Mouse (Mus musculus): ENCODE data around the gene Agbl1. TPM values are rescaled to one million over a fixed set of nuclear protein-coding genes. Genes with fewer than 3 reads are reported as not detected.

Gene Agbl1
- polyA plus RNA-seq, 1 experiment from 2014 or later: not detected

DNA sequence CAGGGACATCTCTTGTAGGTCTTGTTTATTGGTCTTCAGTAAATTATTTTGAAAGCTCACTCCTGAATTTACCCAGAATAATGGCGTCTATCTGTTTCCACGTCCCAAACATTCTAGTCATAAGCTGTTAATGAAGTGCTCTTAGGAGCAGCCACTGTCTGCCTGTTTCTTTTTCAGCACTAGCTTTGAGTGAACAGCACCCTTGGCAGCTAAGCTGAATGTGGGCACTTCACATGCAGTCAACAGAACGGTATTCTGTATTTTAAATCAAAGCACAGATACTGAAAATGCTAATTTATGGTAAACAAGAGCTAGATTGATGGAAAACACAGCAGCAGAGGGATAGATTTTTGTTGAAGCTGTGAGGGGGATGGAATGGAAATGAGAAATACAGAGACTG is 294.6 kb downstream of the Agbl1 start:
- no peak overlapping the region for H3K4me3 ChIP-seq
- H3K4me1 ChIP-seq: no peaks in the 10 kb centered on the region
- no peaks in the 10 kb centered on the region for H3K36me3 ChIP-seq
- H3K27me3 ChIP-seq (ENCODE audit: low read depth, poor library complexity, severe bottlenecking): no peaks in the 10 kb centered on the region
- no peaks in the 10 kb centered on the region for H3K9me3 ChIP-seq (replicated peaks)
- no peak for DNase-seq (ENCODE audit: low spot score)
- WGBS: 58% methylated on average over 3 of the region's 3 CpGs
- no peak overlapping the region for H3K27ac ChIP-seq (replicated peaks)

DNA sequence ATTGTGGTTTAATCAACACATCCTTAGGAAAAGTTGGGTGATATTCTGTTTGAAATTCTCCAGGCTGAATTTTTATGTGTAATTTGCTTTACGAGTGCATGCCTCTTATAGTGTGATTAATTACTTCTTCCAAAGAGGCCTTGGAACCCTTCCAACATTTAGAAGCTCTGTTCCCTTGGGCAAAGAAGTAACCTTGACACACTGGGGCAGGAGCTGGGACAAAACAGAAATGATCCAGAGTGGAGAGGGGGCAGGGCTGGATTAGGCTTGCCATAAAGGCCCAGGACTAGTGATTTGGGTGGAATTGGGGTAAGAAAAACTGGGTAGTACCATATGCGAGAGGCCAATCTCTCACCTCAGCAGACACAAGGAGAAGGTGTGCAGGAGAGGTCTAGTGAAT is 316.8 kb downstream of the Agbl1 start:
- no peaks in the 10 kb centered on the region for H3K36me3 ChIP-seq
- DNase-seq (ENCODE audit: low spot score): no peak
- H3K27ac ChIP-seq (replicated peaks): no peak overlapping the region
- no peak overlapping the region for H3K4me3 ChIP-seq
- H3K27me3 ChIP-seq (ENCODE audit: low read depth, poor library complexity, severe bottlenecking): no peaks in the 10 kb centered on the region
- WGBS: 99% methylated on average over 2 of the region's 2 CpGs
- H3K9me3 ChIP-seq (replicated peaks): no peaks in the 10 kb centered on the region
- H3K4me1 ChIP-seq: no peaks in the 10 kb centered on the region

DNA sequence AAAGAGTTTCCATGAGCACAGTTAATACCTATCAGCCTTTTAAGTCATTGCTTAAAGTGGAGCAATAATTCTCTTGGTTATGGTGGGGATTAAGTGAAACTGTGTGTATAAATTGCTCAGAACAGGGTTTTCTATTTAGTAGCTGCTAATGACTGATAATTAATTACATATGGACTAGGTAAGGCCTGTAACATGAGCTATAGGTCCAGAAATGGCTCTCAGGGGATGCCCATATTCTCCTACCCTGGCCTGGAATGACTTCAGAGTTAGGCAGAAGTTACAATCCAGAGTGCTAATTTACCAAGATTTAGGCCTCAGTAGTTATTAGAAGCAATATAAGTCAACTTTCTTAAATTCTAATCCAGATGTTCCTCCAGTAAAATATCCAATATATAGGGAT is 317.6 kb downstream of the Agbl1 start:
- no peak overlapping the region for H3K27ac ChIP-seq (replicated peaks)
- no peaks in the 10 kb centered on the region for H3K4me1 ChIP-seq
- no peaks in the 10 kb centered on the region for H3K36me3 ChIP-seq
- no peak overlapping the region for H3K4me3 ChIP-seq
- H3K9me3 ChIP-seq (replicated peaks): no peaks in the 10 kb centered on the region
- DNase-seq (ENCODE audit: low spot score): no peak
- no peaks in the 10 kb centered on the region for H3K27me3 ChIP-seq (ENCODE audit: low read depth, poor library complexity, severe bottlenecking)

DNA sequence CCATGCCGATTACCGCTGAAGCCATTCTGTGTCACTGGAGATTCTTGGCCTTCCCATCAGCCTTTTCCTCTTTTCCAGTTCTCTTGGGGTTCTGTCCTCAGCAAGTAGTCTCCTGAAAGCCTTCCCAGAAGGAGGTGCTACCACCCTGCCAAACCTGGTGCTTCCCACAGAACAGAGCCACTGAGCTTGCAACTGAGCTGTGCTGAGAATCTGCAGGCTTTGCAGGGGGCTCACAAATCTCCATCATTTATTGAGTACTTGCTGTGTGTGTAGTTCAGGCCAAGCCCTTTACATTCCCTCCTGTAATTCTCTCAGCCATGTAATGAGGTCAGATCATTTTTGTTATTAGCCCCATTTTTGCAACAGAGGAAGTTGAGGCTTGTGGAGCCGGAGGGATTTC is 322.2 kb downstream of the Agbl1 start:
- H3K9me3 ChIP-seq (replicated peaks): no peaks in the 10 kb centered on the region
- H3K4me1 ChIP-seq: no peaks in the 10 kb centered on the region
- DNase-seq (ENCODE audit: low spot score): no peak
- WGBS: 93% methylated on average over 3 of the region's 3 CpGs
- no peak overlapping the region for H3K4me3 ChIP-seq
- H3K27ac ChIP-seq (replicated peaks): no peak overlapping the region
- H3K27me3 ChIP-seq (ENCODE audit: low read depth, poor library complexity, severe bottlenecking): no peaks in the 10 kb centered on the region
- H3K36me3 ChIP-seq: no peaks in the 10 kb centered on the region

DNA sequence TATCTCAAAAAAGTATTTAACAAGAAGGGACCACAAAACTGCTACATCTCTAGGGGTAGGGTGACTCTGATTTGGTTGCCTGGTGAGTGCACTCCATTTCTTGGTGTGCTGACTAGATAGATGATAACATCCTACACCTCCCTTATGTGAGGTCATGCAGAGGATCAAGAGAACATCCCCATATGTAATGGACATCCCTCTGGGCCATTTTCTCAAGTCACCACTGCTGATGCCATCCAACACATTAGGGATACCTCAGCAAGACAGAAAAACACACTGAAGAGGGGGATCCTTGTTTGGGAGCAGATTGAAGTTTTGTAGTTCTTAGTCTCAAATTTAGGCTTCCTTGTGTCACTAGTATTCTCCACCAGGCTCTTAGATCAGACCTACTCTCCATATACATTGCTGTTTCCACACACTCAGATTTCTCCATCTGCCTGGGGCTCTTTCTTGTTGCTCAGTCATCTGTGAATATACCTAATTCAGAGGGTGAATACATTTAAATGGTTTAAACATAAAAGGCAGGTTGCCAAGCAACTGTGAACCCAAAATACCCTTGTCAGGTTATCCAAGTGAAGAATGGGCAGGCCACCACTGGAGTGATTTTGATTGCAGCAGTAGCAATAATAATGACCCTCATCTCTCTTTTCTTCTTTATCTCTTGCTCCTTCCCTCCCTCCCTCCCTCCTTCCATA is 331.0 kb downstream of the Agbl1 start:
- Histone ChIP-seq H3K27me3 (ENCODE audit: low read depth, poor library complexity, severe bottlenecking) (no peaks in the 10 kb centered on the region), H3K4me3 (no peak overlapping the region), H3K36me3 (no peaks in the 10 kb centered on the region), H3K4me1 (peaks cover 27% of the 10 kb centered on the region), H3K27ac (replicated peaks) (0 out of 2 replicates have a peak overlapping the region, but pooled peaks have one; percentile 49), H3K9me3 (replicated peaks) (no peaks in the 10 kb centered on the region)
- DNase-seq (ENCODE audit: low spot score): peak; percentile 36

DNA sequence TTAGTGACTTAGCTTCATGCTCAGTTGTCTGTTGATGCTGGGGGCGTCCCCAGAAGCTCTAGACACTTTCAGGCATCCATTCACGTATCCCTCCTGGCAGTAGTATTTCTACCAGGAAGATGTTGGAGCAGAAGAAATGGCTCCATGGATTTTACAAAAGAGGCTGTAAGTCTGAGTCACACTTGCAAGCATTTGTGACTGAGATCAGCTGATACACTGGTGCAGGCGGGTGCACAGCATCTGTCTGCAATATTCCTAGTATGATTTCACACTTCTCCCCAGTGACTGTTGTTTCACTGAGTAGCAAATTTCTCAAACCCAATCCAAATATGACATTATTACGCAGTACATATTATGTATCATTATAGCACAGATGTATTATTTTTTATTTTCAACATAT is 332.8 kb downstream of the Agbl1 start:
- Histone ChIP-seq H3K27me3 (ENCODE audit: low read depth, poor library complexity, severe bottlenecking) (no peaks in the 10 kb centered on the region), H3K4me3 (no peak overlapping the region), H3K9me3 (replicated peaks) (no peaks in the 10 kb centered on the region), H3K4me1 (peaks cover 27% of the 10 kb centered on the region), H3K36me3 (no peaks in the 10 kb centered on the region), H3K27ac (replicated peaks) (no peak overlapping the region)
- DNase-seq (ENCODE audit: low spot score): no peak
- WGBS: 90% methylated on average over 4 of the region's 4 CpGs

DNA sequence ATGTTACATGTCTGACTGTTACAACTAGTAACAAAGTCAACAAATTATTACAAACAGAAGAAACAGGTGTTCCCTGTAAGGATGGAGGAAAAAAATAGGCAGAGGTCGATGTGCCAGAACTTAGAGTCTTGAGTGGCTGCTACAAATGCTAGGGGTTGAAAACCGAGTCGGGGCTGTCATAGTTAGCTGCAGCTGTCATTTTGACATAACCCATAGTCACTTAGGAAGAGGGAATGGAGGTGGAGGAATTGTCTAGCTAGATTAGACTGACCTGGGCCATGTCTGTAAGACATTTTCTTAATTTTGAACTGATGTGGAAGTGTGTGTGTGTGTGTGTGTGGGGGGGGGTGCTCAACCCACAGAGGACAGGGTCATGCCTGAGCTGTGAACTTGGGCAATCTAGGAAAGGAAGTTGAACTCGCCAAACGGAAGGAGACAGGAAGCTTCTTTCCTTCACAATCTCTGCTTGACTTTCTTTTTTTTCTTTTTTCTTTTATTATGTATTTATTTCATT is 364.9 kb downstream of the Agbl1 start:
- Histone ChIP-seq H3K27me3 (ENCODE audit: low read depth, poor library complexity, severe bottlenecking) (no peaks in the 10 kb centered on the region), H3K27ac (replicated peaks) (no peak overlapping the region), H3K4me1 (peaks cover 6% of the 10 kb centered on the region; the same call in 1 of the 2 replicates), H3K4me3 (no peak overlapping the region), H3K36me3 (no peaks in the 10 kb centered on the region), H3K9me3 (replicated peaks) (no peaks in the 10 kb centered on the region)
- 84% methylated on average over 5 of the region's 5 CpGs for WGBS
- no peak for DNase-seq (ENCODE audit: low spot score)

DNA sequence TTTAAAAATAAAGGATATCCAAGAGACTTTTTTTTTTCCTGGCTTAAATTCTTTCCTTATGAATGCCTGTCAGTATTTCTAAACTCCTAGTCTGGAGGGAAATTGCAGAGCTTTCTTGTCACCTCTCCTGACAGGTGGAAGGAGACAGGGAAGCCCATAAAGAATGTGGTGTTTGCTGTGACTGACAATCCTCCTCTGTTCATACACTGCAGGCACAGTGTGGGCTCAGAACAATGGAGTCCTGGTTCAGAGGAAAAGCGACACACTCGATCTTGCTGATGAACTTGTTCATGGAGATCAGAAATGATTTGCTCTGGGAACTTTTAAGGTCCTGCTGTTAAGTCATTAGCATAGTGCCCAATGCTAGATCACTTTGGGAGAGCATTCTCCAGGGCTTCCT is 368.1 kb downstream of the Agbl1 start:
- Histone ChIP-seq H3K4me1 (peaks cover 6% of the 10 kb centered on the region; the same call in 1 of the 2 replicates), H3K4me3 (no peak overlapping the region), H3K9me3 (replicated peaks) (no peaks in the 10 kb centered on the region), H3K36me3 (no peaks in the 10 kb centered on the region), H3K27ac (replicated peaks) (no peak overlapping the region), H3K27me3 (ENCODE audit: low read depth, poor library complexity, severe bottlenecking) (no peaks in the 10 kb centered on the region)
- 63% methylated on average over 2 of the region's 2 CpGs for WGBS
- no peak for DNase-seq (ENCODE audit: low spot score)

DNA sequence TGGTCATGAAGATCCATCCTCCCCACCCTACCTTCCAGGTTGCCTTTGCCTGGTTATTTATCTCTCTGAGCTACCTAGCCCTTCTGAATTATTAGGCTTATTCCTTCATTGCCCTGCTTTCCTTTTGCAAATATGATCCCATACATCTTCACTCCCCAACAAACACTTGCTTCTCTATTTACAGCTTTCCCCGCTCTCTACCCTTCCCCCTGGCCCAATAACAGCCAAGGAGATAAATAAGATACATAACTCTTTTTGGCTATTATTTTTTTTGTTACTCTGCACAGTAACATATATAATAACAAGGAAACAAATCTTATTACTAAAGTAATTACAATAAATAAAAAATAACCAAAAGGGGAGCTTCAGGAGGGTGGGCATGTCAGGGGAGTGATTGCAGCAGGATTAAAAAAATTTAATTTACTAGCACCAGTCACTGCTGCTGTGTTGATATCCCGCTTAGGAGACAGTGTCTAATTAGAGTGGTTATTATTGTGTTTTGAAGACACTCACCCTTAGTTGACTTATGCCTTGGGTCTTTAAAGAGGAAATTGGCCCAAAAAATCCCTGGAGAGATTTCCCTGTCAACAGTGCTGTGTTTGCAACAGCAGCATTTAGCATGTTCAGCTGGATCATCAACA is 370.5 kb downstream of the Agbl1 start:
- DNase-seq (ENCODE audit: low spot score): no peak
- Histone ChIP-seq H3K4me3 (no peak overlapping the region), H3K36me3 (no peaks in the 10 kb centered on the region), H3K9me3 (replicated peaks) (no peaks in the 10 kb centered on the region), H3K27me3 (ENCODE audit: low read depth, poor library complexity, severe bottlenecking) (no peaks in the 10 kb centered on the region), H3K27ac (replicated peaks) (no peak overlapping the region), H3K4me1 (peaks cover 6% of the 10 kb centered on the region; the same call in 1 of the 2 replicates)
- 89% methylated on average over 2 of the region's 2 CpGs for WGBS

DNA sequence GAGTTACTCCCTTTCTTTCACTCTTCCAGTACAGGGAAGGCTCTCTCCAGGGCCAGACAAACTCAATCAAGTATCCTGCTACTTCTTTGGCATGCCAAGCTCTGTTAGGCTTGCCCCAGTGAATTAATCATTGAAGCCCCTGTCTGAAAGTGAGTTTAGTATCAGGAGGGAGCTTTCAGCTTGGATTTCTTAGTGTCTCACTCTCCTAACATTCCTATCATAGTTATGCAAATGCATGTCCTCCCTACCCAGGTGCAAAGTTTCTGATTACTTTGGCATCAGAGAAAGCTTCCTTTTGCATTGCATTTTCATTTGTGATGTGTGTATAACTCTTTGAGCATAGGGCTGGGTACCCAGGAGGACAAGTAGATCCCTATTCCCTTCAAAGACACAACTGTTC is 399.8 kb downstream of the Agbl1 start:
- DNase-seq (ENCODE audit: low spot score): no peak

DNA sequence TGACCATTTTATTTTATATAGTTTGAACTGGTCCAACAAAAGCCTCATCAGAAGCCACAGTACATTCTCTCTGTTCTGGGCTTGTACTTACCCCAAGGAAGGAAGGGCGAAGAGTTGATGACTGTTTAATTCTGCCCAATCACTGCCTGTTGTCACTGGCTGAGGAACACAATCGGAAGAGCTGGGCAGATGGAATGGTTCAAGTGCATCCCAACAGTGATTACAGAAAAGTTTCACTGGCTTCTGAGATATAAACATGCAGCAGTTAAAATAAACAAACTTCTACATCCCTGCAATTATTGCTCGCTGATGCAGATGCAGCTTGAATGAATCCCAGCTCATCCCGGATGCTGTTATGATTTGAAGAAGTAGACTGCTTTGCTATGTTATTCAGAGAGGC is 421.3 kb downstream of the Agbl1 start:
- H3K36me3 ChIP-seq: no peaks in the 10 kb centered on the region
- H3K9me3 ChIP-seq (replicated peaks): no peaks in the 10 kb centered on the region
- no peaks in the 10 kb centered on the region for H3K4me1 ChIP-seq
- no peak for DNase-seq (ENCODE audit: low spot score)
- 87% methylated on average over 4 of the region's 4 CpGs for WGBS
- H3K27me3 ChIP-seq (ENCODE audit: low read depth, poor library complexity, severe bottlenecking): no peaks in the 10 kb centered on the region
- H3K27ac ChIP-seq (replicated peaks): no peak overlapping the region
- H3K4me3 ChIP-seq: no peak overlapping the region

More for the DNA sequence above, 399.8 kb downstream of the Agbl1 start:
- Histone ChIP-seq H3K27me3 (ENCODE audit: low read depth, poor library complexity, severe bottlenecking) (no peaks in the 10 kb centered on the region), H3K4me1 (no peaks in the 10 kb centered on the region), H3K4me3 (no peak overlapping the region), H3K9me3 (replicated peaks) (no peaks in the 10 kb centered on the region), H3K36me3 (no peaks in the 10 kb centered on the region), H3K27ac (replicated peaks) (no peak overlapping the region)

DNA sequence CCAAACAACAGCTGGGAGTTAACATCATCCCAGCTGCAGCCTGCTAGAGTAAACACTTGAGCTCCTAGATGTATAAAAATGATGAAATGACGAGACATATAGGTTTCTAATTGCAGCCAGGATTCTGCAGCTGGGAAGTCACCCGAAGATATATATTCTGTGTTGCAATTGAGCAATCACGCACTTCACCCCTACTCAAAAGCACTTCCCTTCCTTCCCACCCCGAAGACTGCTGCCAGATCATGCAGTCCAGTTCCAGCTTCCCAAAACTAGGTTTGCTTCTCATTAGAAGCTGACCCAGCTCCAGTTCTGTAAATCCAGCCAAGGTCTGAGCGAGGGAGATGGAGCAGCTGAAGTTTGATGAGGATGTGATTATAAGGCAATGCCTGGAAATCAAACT is 431.4 kb downstream of the Agbl1 start:
- no peak for DNase-seq (ENCODE audit: low spot score)
- 90% methylated on average over 5 of the region's 5 CpGs for WGBS
- no peaks in the 10 kb centered on the region for H3K27me3 ChIP-seq (ENCODE audit: low read depth, poor library complexity, severe bottlenecking)
- no peak overlapping the region for H3K27ac ChIP-seq (replicated peaks)
- H3K4me1 ChIP-seq: no peaks in the 10 kb centered on the region
- no peaks in the 10 kb centered on the region for H3K9me3 ChIP-seq (replicated peaks)
- H3K4me3 ChIP-seq: no peak overlapping the region
- H3K36me3 ChIP-seq: no peaks in the 10 kb centered on the region

DNA sequence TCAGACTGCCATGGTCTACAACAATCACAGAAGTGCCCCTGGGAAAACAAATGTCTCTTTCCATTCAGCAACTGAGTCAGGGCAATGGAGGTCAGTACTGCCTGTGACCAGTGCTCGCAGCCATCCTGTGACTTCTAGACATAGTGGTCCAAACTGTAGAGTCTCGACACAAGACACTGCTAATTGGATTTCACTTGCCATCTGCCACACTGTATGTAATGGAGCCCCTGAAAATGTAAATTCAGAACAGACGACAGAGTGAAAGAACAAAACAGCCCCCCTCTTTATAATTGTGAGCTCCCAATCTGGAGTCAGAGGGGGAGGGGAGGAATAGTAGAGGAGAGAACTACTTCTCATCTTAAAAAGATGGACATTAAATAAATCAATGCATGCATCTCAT is 445.2 kb downstream of the Agbl1 start:
- H3K27ac ChIP-seq (replicated peaks): no peak overlapping the region
- H3K9me3 ChIP-seq (replicated peaks): no peaks in the 10 kb centered on the region
- H3K4me3 ChIP-seq: no peak overlapping the region
- no peak for DNase-seq (ENCODE audit: low spot score)
- 74% methylated on average over 3 of the region's 3 CpGs for WGBS
- no peaks in the 10 kb centered on the region; the same call in 1 of the 2 replicates for H3K4me1 ChIP-seq
- H3K36me3 ChIP-seq: no peaks in the 10 kb centered on the region
- no peaks in the 10 kb centered on the region for H3K27me3 ChIP-seq (ENCODE audit: low read depth, poor library complexity, severe bottlenecking)
